Mouse (Mus musculus) MEL (cell line): ENCODE measurements around the gene Rpl26. TPM values are rescaled to one million over a fixed set of nuclear protein-coding genes. Genes with fewer than 3 reads are reported as not detected.

ENCODE experiments used
- DNase-seq: peaks from one replicate; pipeline ENCODE4 v3.0.0; 2011; ENCODE audit warnings: low read depth, low spot score
- H3K27ac ChIP-seq: 2 replicates; pipeline ENCODE4 v1.5.1; 2012; ENCODE audit warnings: low read depth, mild to moderate bottlenecking, control low read depth, low read length, moderate library complexity; ENCODE audit not compliant: control insufficient read depth
- H3K27me3 ChIP-seq, 2 experiments: fragments of 150-350 bp in 1 of 2; sonication (generic) in 1 of 2; 2 replicates each; pipeline ENCODE4 v1.6.1; 2012; ENCODE audit warnings: low read length in 2 of 2, mild to moderate bottlenecking in 2 of 2, improper control_type of control experiment in 1 of 2, moderate library complexity in 1 of 2; ENCODE audit not compliant: insufficient read depth in 2 of 2, control insufficient read depth in 1 of 2
- H3K36me3 ChIP-seq, 2 experiments: 2 replicates each; pipeline ENCODE4 v1.6.1; 2012 to 2014; ENCODE audit warnings: low read length in 2 of 2, improper control_type of control experiment in 1 of 2, inconsistent platforms in 1 of 2, mild to moderate bottlenecking in 1 of 2; ENCODE audit not compliant: insufficient read depth in 2 of 2, control insufficient read depth in 1 of 2
- H3K4me1 ChIP-seq, 2 experiments: fragments of 150-350 bp in 1 of 2; sonication (generic) in 1 of 2; 2 replicates each; pipeline ENCODE4 v1.6.1; 2012; ENCODE audit warnings: low read length in 2 of 2, improper control_type of control experiment in 1 of 2, mild to moderate bottlenecking in 1 of 2; ENCODE audit not compliant: insufficient read depth in 2 of 2, control insufficient read depth in 1 of 2
- H3K4me3 ChIP-seq, 2 experiments: fragments of 150-350 bp in 1 of 2; sonication (generic) in 1 of 2; 2 replicates each; pipeline ENCODE4 v1.5.1; 2012; ENCODE audit warnings: low read depth in 2 of 2, low read length in 2 of 2, mild to moderate bottlenecking in 2 of 2, moderate library complexity in 2 of 2, control low read depth in 1 of 2, improper control_type of control experiment in 1 of 2; ENCODE audit not compliant: control insufficient read depth in 1 of 2, insufficient read depth in 1 of 2
- H3K79me2 ChIP-seq: 2 replicates; pipeline ENCODE4 v1.6.1; 2012; ENCODE audit warnings: mild to moderate bottlenecking, low read length, moderate library complexity; ENCODE audit not compliant: control insufficient read depth, poor library complexity, insufficient read depth
- H3K9ac ChIP-seq: 2 replicates; pipeline ENCODE4 v1.6.1; 2012; ENCODE audit warnings: low read depth, mild to moderate bottlenecking, control low read depth, low read length, moderate library complexity; ENCODE audit not compliant: control insufficient read depth, poor library complexity, severe bottlenecking
- H3K9me3 ChIP-seq: fragments of 150-350 bp; sonication (generic); replicated peaks from 2 replicates; pipeline ENCODE4 v1.6.1; 2012; ENCODE audit warnings: mild to moderate bottlenecking, low read length, improper control_type of control experiment, moderate library complexity; ENCODE audit not compliant: insufficient read depth
- CHD2 ChIP-seq: IDR thresholded peaks from 2 replicates; pipeline ENCODE4 v1.6.1; 2011; ENCODE audit warnings: low read length, improper control_type of control experiment
- CTCF ChIP-seq, 3 experiments: IDR thresholded peaks in 2 of 3; conservative IDR thresholded peaks in 1 of 3; 2 replicates each; pipeline ENCODE4 v1.5.1; 2011 to 2012; ENCODE audit warnings: low read length in 3 of 3, low read depth in 2 of 3, mild to moderate bottlenecking in 2 of 3, improper control_type of control experiment in 1 of 3, inconsistent platforms in 1 of 3, mixed read lengths in 1 of 3, moderate library complexity in 1 of 3; ENCODE audit not compliant: control insufficient read depth in 1 of 3, insufficient read depth in 1 of 3, poor library complexity in 1 of 3, severe bottlenecking in 1 of 3
- EP300 ChIP-seq, 2 experiments: IDR thresholded peaks; 2 replicates each; pipeline ENCODE4 v1.6.1; 2011; ENCODE audit warnings: improper control_type of control experiment in 2 of 2, low read length in 2 of 2, low read depth in 1 of 2, mild to moderate bottlenecking in 1 of 2
- GATA1 ChIP-seq: IDR thresholded peaks from 2 replicates; pipeline ENCODE4 v1.6.1; 2011; ENCODE audit warnings: low read depth, low read length, improper control_type of control experiment
- HCFC1 ChIP-seq: IDR thresholded peaks from 2 replicates; pipeline ENCODE4 v1.6.1; 2012; ENCODE audit warnings: low read depth, mild to moderate bottlenecking, inconsistent platforms, low read length, improper control_type of control experiment, moderate library complexity
- JUND ChIP-seq: IDR thresholded peaks from 2 replicates; pipeline ENCODE4 v1.6.1; 2011; ENCODE audit warnings: low read depth, mild to moderate bottlenecking, improper control_type of control experiment, low read length
- MAX ChIP-seq: IDR thresholded peaks from 2 replicates; pipeline ENCODE4 v1.6.1; 2011; ENCODE audit warnings: low read length, improper control_type of control experiment
- MYB ChIP-seq: IDR thresholded peaks from 2 replicates; pipeline ENCODE4 v1.6.1; 2011; ENCODE audit warnings: mild to moderate bottlenecking, low read depth, low read length, improper control_type of control experiment
- NRF1 ChIP-seq: IDR thresholded peaks from 2 replicates; pipeline ENCODE4 v1.6.1; 2014; ENCODE audit warnings: low read depth, mild to moderate bottlenecking, inconsistent platforms, low read length, improper control_type of control experiment, moderate library complexity; ENCODE audit not compliant: poor library complexity, insufficient read depth, severe bottlenecking
- RCOR1 ChIP-seq: IDR thresholded peaks from 2 replicates; pipeline ENCODE4 v1.6.1; 2012; ENCODE audit warnings: low read depth, mild to moderate bottlenecking, inconsistent platforms, low read length, improper control_type of control experiment
- SIN3A ChIP-seq: IDR thresholded peaks from 2 replicates; pipeline ENCODE4 v1.6.1; 2012; ENCODE audit warnings: low read length, improper control_type of control experiment, inconsistent platforms
- SMC3 ChIP-seq: IDR thresholded peaks from 2 replicates; pipeline ENCODE4 v1.6.1; 2011; ENCODE audit warnings: low read depth, low read length, improper control_type of control experiment
- TCF12 ChIP-seq: IDR thresholded peaks from 2 replicates; pipeline ENCODE4 v1.6.1; 2014; ENCODE audit warnings: low read depth, mild to moderate bottlenecking, inconsistent platforms, low read length, improper control_type of control experiment, moderate library complexity
- USF2 ChIP-seq, 2 experiments: IDR thresholded peaks; 2 replicates each; pipeline ENCODE4 v1.6.1; 2011 to 2012; ENCODE audit warnings: improper control_type of control experiment in 2 of 2, low read length in 2 of 2, borderline replicate concordance in 1 of 2, inconsistent platforms in 1 of 2, low read depth in 1 of 2, mild to moderate bottlenecking in 1 of 2; ENCODE audit not compliant: insufficient read depth in 1 of 2
- ZMIZ1 ChIP-seq: IDR thresholded peaks from 2 replicates; pipeline ENCODE4 v1.6.1; 2012; ENCODE audit warnings: low read depth, mild to moderate bottlenecking, inconsistent platforms, low read length, improper control_type of control experiment, moderate library complexity
- polyA plus RNA-seq, 2 experiments: library from polyadenylated mRNA; stranded (reverse) in 1 of 2; unstranded in 1 of 2; fragments of >175 nt in 1 of 2; fragments of >200 nt in 1 of 2; gene quantifications; 2 replicates each; pipeline versions ENCODE4 v1.2.1 to v1.2.4; 2012; ENCODE audit warnings: low replicate concordance in 2 of 2, low read depth in 1 of 2; ENCODE audit not compliant: insufficient read length in 2 of 2, insufficient read depth in 1 of 2, missing spikeins in 1 of 2
- total RNA-seq: library from RNA; depleted of rRNA; stranded (reverse); fragments of 300-350 nt; gene quantifications from 2 replicates; pipeline ENCODE4 v1.2.3, GENCODE M21; 2012

Rpl26 gene
- total and polyA plus RNA-seq, 3 experiments = 3,167 to 5,512 TPM; not detected in 1

GRCm38 (mm10) chr11:68878811-68879210, 22.6 kb upstream of the Rpl26 start:
- Histone ChIP-seq H3K79me2 (no peaks in the 10 kb centered on the region), H3K27ac (no peak overlapping the region), H3K9ac (no peak overlapping the region), H3K9me3 (no peaks in the 10 kb centered on the region), H3K27me3 (no peaks in the 10 kb centered on the region), H3K4me1 (peaks cover 4 to 10% of the 10 kb centered on the region in 2 experiments), H3K36me3 (peaks cover 0 to 7% of the 10 kb centered on the region in 2 experiments; a peak in 2 of 4 replicates), H3K4me3 (no peak overlapping the region)
- peak; percentile 45 for DNase-seq
- TF ChIP-seq JUND (no peak), EP300 (IDR thresholded peaks at IDR 0.05; ENCODE audit: low read depth in 1 of 2, low read length in 2 of 2) (peak in 1 of 2 experiments; percentile 61; a peak in 1 of 4 replicates), TCF12 (no peak), NRF1 (no peak), CTCF (IDR thresholded peaks at IDR 0.05 in 2 of 3, conservative IDR thresholded peaks at IDR 0.05 in 1 of 3; ENCODE audit: control insufficient read depth in 1 of 3, insufficient read depth in 1 of 3, low read depth in 2 of 3, low read length in 3 of 3, poor library complexity in 1 of 3, severe bottlenecking in 1 of 3) (no peak), GATA1 (peak; percentile 38; the same call in 1 of the 2 replicates), HCFC1 (no peak), MYB (0 out of 2 replicates have a peak, but pooled peaks have one; percentile 18), ZMIZ1 (no peak), MAX (no peak), SIN3A (no peak)

- no peak for TF ChIP-seq CTCF (IDR thresholded peaks at IDR 0.05 in 2 of 3, conservative IDR thresholded peaks at IDR 0.05 in 1 of 3; ENCODE audit: control insufficient read depth in 1 of 3, insufficient read depth in 1 of 3, low read depth in 2 of 3, low read length in 3 of 3, poor library complexity in 1 of 3, severe bottlenecking in 1 of 3)
- TF ChIP-seq CHD2 = no peak
- no peak for TF ChIP-seq MYB
- TF ChIP-seq USF2 (IDR thresholded peaks at IDR 0.05; ENCODE audit: borderline replicate concordance in 1 of 2, insufficient read depth in 1 of 2, low read depth in 1 of 2, low read length in 2 of 2) = no peak
- TF ChIP-seq ZMIZ1 = no peak
- TF ChIP-seq RCOR1 = no peak
- no peak for TF ChIP-seq SMC3
- no peak overlapping the region for H3K9ac ChIP-seq
- H3K79me2 ChIP-seq = no peaks in the 10 kb centered on the region
- H3K27me3 ChIP-seq = no peaks in the 10 kb centered on the region
- no peaks in the 10 kb centered on the region for H3K9me3 ChIP-seq
- H3K4me1 ChIP-seq = peaks cover 11 to 22% of the 10 kb centered on the region in 2 experiments
- H3K27ac ChIP-seq = no peak overlapping the region
- peaks cover 0 to 16% of the 10 kb centered on the region in 2 experiments; a peak in 2 of 4 replicates for H3K36me3 ChIP-seq
- no peak for DNase-seq
- H3K4me3 ChIP-seq = no peak overlapping the region
These were observed 19.3 kb upstream of the Rpl26 start for GRCm38 (mm10) chr11:68882107-68882506.
